Mouse (Mus musculus) naive thymus-derived CD4-positive, alpha-beta T cell, adult 2 months (primary cell): ENCODE results near the gene Acaa1a.

Source experiments
- DNase-seq: peaks from one replicate; pipeline ENCODE4 v3.0.0-alpha.2; 2011; ENCODE audit warnings: low read depth

Gene Acaa1a

GRCm38 (mm10) chr9:119339558-119340211 is at the start of gene Acaa1a:
Gene Acaa1a, plus strand, starts transcription at chr9:119339676.
- peak; percentile 82 for DNase-seq

GRCm38 (mm10) chr9:119290791-119291190 is 48.7 kb upstream of the Acaa1a start:
- no peak for DNase-seq

- no peak for DNase-seq
Measured at GRCm38 (mm10) chr9:119297696-119298095, 41.8 kb upstream of the Acaa1a start.

- no peak for DNase-seq
Measured at GRCm38 (mm10) chr9:119298563-119298962, 40.9 kb upstream of the Acaa1a start.

- no peak for DNase-seq
Measured at GRCm38 (mm10) chr9:119305863-119306262, 33.6 kb upstream of the Acaa1a start.

GRCm38 (mm10) chr9:119309067-119309466 is 30.4 kb upstream of the Acaa1a start:
- DNase-seq, result no peak

- DNase-seq, result no peak
Measured at GRCm38 (mm10) chr9:119313096-119313495, 26.4 kb upstream of the Acaa1a start.

GRCm38 (mm10) chr9:119318891-119319290 is 20.6 kb upstream of the Acaa1a start:
- no peak for DNase-seq

- no peak for DNase-seq
Measured at GRCm38 (mm10) chr9:119320446-119320845, 19.0 kb upstream of the Acaa1a start.

GRCm38 (mm10) chr9:119320946-119321345 is 18.5 kb upstream of the Acaa1a start:
- peak; percentile 28 for DNase-seq

- DNase-seq, result peak; percentile 52
Measured at GRCm38 (mm10) chr9:119321392-119322229, 17.9 kb upstream of the Acaa1a start.

- DNase-seq, result peak; percentile 100
Measured at GRCm38 (mm10) chr9:119322289-119323259, 16.9 kb upstream of the Acaa1a start, which contains the start of gene Oxsr1. Gene Oxsr1, minus strand, starts transcription at chr9:119322427.

- no peak for DNase-seq
Measured at GRCm38 (mm10) chr9:119323260-119323645, 16.2 kb upstream of the Acaa1a start.

- no peak for DNase-seq
Measured at GRCm38 (mm10) chr9:119324130-119324529, 15.3 kb upstream of the Acaa1a start.

- DNase-seq, result no peak
Measured at GRCm38 (mm10) chr9:119328488-119328887, 11.0 kb upstream of the Acaa1a start.

- DNase-seq, result no peak
Measured at GRCm38 (mm10) chr9:119330186-119330963, 9.1 kb upstream of the Acaa1a start.

- peak; percentile 57 for DNase-seq
Measured at GRCm38 (mm10) chr9:119334324-119334723, 5.2 kb upstream of the Acaa1a start.

GRCm38 (mm10) chr9:119334834-119335233 is 4.6 kb upstream of the Acaa1a start:
- DNase-seq, result peak; percentile 25

- DNase-seq, result no peak
Measured at GRCm38 (mm10) chr9:119335571-119335970, 3.9 kb upstream of the Acaa1a start.

GRCm38 (mm10) chr9:119337842-119338241 is 1.6 kb upstream of the Acaa1a start:
- DNase-seq, result no peak

- no peak for DNase-seq
Measured at GRCm38 (mm10) chr9:119338350-119338749, 1.1 kb upstream of the Acaa1a start.
